Mouse (Mus musculus) forebrain, embryonic 15.5 days (tissue): ENCODE results near the gene Caskin2. TPM values are rescaled to one million over a fixed set of nuclear protein-coding genes. Genes with fewer than 3 reads are reported as not detected.

Experiments
- microRNA-seq: library from miRNA; unstranded; fragments of <30 nt; microRNA quantifications from one replicate; pipeline ENCODE4, GENCODE M21; 2016
- polyA plus RNA-seq: library from polyadenylated mRNA; unstranded; fragments of >200 nt; fragmentation: Nextera tagmentation; extraction: Ambion mirVana; gene quantifications from 2 replicates; pipeline ENCODE4 v1.2.1, GENCODE M21; 2015

Gene Caskin2
- polyA plus RNA-seq, 1 experiment from 2014 or later: 7.8 TPM

Small RNAs within 50 kb of the gene (microRNA-seq; reads per million reads assigned to microRNA genes)
- not detected for gene Mir5621

Other genes with a start within 250 kb of the Caskin2 start
- gene Nup85, start 249.2 kb downstream of the Caskin2 start, polyA plus RNA-seq: 127 and 138 TPM in 2 replicates
- gene Mrps7, start 209.7 kb downstream of the Caskin2 start, polyA plus RNA-seq: 70.3 and 73.6 TPM in 2 replicates
- gene Gga3, start 209.6 kb downstream of the Caskin2 start, polyA plus RNA-seq: 28.1 and 28.2 TPM in 2 replicates
- gene Mif4gd, start 200.7 kb downstream of the Caskin2 start, polyA plus RNA-seq: 9.1 and 11.4 TPM in 2 replicates
- gene Slc25a19, start 185.3 kb downstream of the Caskin2 start, polyA plus RNA-seq: 55.3 and 56.1 TPM in 2 replicates
- gene Grb2, start 105.0 kb downstream of the Caskin2 start, polyA plus RNA-seq: 180 and 199 TPM in 2 replicates
- 27.6 and 29.8 TPM in 2 replicates for gene Tmem94, start 48.2 kb downstream of the Caskin2 start, polyA plus RNA-seq
- 24.2 and 25.9 TPM in 2 replicates for gene Tsen54, start 1.1 kb upstream of the Caskin2 start, polyA plus RNA-seq
- 1.0 and 1.1 TPM in 2 replicates for gene Llgl2, start 10.4 kb upstream of the Caskin2 start, polyA plus RNA-seq
- 0.17 TPM in 1 of 2 replicates, not detected in the other for gene Myo15b, start 44.8 kb upstream of the Caskin2 start, polyA plus RNA-seq
- gene Smim5, start 86.3 kb upstream of the Caskin2 start, polyA plus RNA-seq: 1.2 and 2.5 TPM in 2 replicates
- 0.94 and 1.1 TPM in 2 replicates for gene Smim6, start 98.4 kb upstream of the Caskin2 start, polyA plus RNA-seq
- gene Sap30bp, start 119.6 kb upstream of the Caskin2 start, polyA plus RNA-seq: 53.3 and 53.6 TPM in 2 replicates
- 24.6 and 29.2 TPM in 2 replicates for gene Recql5, start 119.8 kb upstream of the Caskin2 start, polyA plus RNA-seq
- 0.52 and 0.69 TPM in 2 replicates for gene Itgb4, start 161.1 kb upstream of the Caskin2 start, polyA plus RNA-seq
- gene Galk1, start 199.1 kb upstream of the Caskin2 start, polyA plus RNA-seq: 58.9 and 64.2 TPM in 2 replicates
- 2,534 and 2,591 TPM in 2 replicates for gene H3f3b, start 214.3 kb upstream of the Caskin2 start, polyA plus RNA-seq
- gene Unk, start 216.7 kb upstream of the Caskin2 start, polyA plus RNA-seq: 40.4 and 40.8 TPM in 2 replicates